Mouse (Mus musculus): ENCODE results near the gene Wdr1. TPM values are rescaled to one million over a fixed set of nuclear protein-coding genes. Genes with fewer than 3 reads are reported as not detected.

The Wdr1 gene
- polyA plus RNA-seq, 1 experiment from 2014 or later, result 252 TPM

DNA sequence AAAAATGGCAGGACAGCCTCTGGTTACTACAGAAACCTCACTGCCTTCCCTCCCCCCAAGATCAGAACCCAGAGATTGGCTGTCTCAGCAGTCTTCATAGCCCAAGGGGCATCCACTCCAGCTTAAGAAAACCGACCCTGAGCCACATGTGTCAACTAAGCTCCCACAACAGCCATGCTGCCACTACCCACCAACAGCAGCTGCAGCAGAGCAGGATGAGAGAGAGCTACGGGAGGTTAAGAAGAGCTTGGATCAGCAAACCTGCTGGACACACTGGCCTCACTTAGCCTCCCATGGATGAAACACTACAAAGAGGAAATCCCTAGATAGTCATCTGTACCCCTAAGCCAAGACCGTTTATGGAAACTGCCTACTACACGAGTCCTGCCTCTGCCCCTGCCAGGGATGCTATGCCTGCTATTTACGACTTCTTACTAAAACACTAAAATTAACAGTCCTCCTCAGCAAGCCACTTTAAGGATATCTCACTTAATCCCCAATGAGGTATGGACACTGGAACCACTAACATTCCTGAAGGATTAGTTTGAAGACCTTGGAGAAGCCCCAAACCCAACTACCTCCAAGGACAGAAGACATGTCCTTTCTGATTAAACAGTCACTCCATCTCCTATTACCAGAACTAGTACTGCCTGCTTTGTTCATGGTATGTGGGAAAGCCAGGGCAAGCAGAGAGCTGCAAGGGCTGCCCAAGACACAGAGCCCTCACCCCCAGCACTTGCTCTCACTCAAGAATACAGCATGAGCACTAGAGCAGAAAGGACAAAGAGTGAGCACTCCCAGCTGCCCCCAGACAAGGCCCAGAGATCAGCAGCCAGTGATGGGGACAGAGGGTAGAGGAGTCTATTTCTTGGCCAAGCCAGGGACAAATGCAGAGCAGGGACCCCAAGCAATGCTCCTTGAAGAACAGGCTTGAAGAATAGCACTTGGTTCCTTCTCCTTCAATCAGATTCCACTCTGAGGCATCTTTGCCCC lies 18.3 kb downstream of the Wdr1 start:
- peaks cover 38 to 70% of the 10 kb centered on the region in 2 experiments for H3K4me1 ChIP-seq (ENCODE audit: control insufficient read depth in 2 of 2, insufficient read depth in 2 of 2, low read length in 2 of 2)
- no peak for ATAC-seq (ENCODE audit: insufficient number of reproducible peaks, insufficient read depth, low FRiP score, low read depth)
- H3K9me3 ChIP-seq (ENCODE audit: control insufficient read depth, low read length), result no peaks in the 10 kb centered on the region
- 0 out of 4 replicates have a peak overlapping the region, but pooled peaks of 1 of the 2 experiments have one; percentile 14 for H3K27ac ChIP-seq (replicated peaks in 1 of 2; ENCODE audit: control insufficient read depth in 1 of 2, insufficient read depth in 1 of 2, low read depth in 2 of 2, low read length in 2 of 2)
- no peak overlapping the region for H3K4me2 ChIP-seq (ENCODE audit: low read length)
- 53% methylated on average over 5 of the region's 5 CpGs for WGBS
- no peaks in the 10 kb centered on the region for H3K27me3 ChIP-seq (ENCODE audit: control insufficient read depth, insufficient read depth, low read length)
- no peak overlapping the region for H3K4me3 ChIP-seq (ENCODE audit: control insufficient read depth in 1 of 2, insufficient read depth in 1 of 2, low read depth in 1 of 2, low read length in 2 of 2)
- H3K36me3 ChIP-seq (ENCODE audit: control insufficient read depth, insufficient read depth, low read length), result peaks cover 100% of the 10 kb centered on the region
- H3K9ac ChIP-seq (ENCODE audit: low read length), result no peak overlapping the region; the same call in 1 of the 2 replicates

DNA sequence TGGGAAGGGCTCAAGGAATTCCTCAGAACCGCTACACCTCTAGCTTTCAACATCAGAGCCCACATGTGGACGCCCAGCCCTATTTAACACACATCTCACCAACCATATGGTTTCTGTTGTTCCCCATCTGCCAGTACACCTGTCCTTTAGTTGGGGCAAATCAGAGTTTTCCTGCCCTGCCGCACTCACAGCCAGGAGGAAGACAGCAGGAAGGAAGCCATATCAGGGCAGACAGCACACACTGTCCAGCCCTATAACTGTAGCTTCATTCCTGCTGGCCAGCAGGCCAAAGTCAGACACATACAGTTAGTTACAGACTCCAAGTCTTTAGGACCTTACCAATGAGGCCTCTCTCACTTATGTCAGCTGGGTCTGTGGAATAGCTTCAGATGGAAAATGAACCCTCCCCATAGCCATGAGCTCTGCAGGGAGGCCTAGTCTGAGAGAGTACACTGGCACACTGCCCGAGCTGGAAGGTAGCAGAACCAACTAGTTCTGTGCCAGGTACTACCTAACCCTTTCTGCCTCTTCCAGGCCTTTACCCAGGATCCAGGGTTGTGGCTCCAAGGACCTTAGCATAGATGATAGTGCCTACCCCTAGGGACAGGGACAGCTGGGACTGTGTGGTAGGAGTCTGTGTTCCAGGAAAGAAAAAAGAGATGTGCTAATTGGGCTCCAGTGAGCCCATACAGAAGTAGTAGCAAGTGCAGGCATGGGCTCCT lies 19.4 kb downstream of the Wdr1 start:
- peaks cover 100% of the 10 kb centered on the region for H3K36me3 ChIP-seq (ENCODE audit: control insufficient read depth, insufficient read depth, low read length)
- no peak overlapping the region for H3K4me3 ChIP-seq (ENCODE audit: control insufficient read depth in 1 of 2, insufficient read depth in 1 of 2, low read depth in 1 of 2, low read length in 2 of 2)
- H3K4me1 ChIP-seq (ENCODE audit: control insufficient read depth in 2 of 2, insufficient read depth in 2 of 2, low read length in 2 of 2), result peaks cover 27 to 60% of the 10 kb centered on the region in 2 experiments
- H3K27ac ChIP-seq (replicated peaks in 1 of 2; ENCODE audit: control insufficient read depth in 1 of 2, insufficient read depth in 1 of 2, low read depth in 2 of 2, low read length in 2 of 2), result peak overlapping the region in 1 of 2 experiments; percentile 14; a peak in 1 of 4 replicates
- H3K9ac ChIP-seq (ENCODE audit: low read length), result no peak overlapping the region
- ATAC-seq (ENCODE audit: insufficient number of reproducible peaks, insufficient read depth, low FRiP score, low read depth), result no peak
- H3K9me3 ChIP-seq (ENCODE audit: control insufficient read depth, low read length), result no peaks in the 10 kb centered on the region
- no peak overlapping the region for H3K4me2 ChIP-seq (ENCODE audit: low read length)
- no peaks in the 10 kb centered on the region for H3K27me3 ChIP-seq (ENCODE audit: control insufficient read depth, insufficient read depth, low read length)
- WGBS, result 81% methylated on average over 4 of the region's 4 CpGs

DNA sequence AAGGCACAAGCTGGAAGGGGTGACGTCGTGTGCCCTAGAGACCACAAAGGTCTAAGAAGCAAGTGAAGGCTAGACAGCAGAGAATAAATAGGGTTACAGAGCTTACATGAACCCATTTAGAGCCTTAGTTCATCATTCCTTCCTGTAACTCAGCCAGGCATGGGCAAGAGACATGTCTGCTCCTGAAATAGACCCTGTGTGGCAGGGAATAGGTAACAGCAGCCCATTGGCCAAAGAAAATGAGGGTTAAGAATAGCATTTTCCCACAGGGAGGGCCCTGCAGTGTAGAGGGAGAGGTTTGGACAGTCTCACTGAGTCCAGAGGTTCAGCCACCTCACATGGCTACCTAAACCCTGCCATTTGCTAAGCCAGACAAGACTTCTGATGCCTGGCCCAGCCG lies 21.3 kb downstream of the Wdr1 start:
- Histone ChIP-seq H3K4me2 (ENCODE audit: low read length) (no peak overlapping the region), H3K36me3 (ENCODE audit: control insufficient read depth, insufficient read depth, low read length) (peaks cover 100% of the 10 kb centered on the region), H3K9me3 (ENCODE audit: control insufficient read depth, low read length) (no peaks in the 10 kb centered on the region), H3K9ac (ENCODE audit: low read length) (no peak overlapping the region), H3K4me1 (ENCODE audit: control insufficient read depth in 2 of 2, insufficient read depth in 2 of 2, low read length in 2 of 2) (peaks cover 9 to 40% of the 10 kb centered on the region in 2 experiments), H3K27me3 (ENCODE audit: control insufficient read depth, insufficient read depth, low read length) (no peaks in the 10 kb centered on the region), H3K4me3 (ENCODE audit: control insufficient read depth in 1 of 2, insufficient read depth in 1 of 2, low read depth in 1 of 2, low read length in 2 of 2) (no peak overlapping the region), H3K27ac (replicated peaks in 1 of 2; ENCODE audit: control insufficient read depth in 1 of 2, insufficient read depth in 1 of 2, low read depth in 2 of 2, low read length in 2 of 2) (peak overlapping the region; percentile 34 to 35; a peak in 3 of 4 replicates)
- 71% methylated on average over 3 of the region's 3 CpGs for WGBS
- ATAC-seq (ENCODE audit: insufficient number of reproducible peaks, insufficient read depth, low FRiP score, low read depth), result no peak; the same call in 1 of the 2 replicates

DNA sequence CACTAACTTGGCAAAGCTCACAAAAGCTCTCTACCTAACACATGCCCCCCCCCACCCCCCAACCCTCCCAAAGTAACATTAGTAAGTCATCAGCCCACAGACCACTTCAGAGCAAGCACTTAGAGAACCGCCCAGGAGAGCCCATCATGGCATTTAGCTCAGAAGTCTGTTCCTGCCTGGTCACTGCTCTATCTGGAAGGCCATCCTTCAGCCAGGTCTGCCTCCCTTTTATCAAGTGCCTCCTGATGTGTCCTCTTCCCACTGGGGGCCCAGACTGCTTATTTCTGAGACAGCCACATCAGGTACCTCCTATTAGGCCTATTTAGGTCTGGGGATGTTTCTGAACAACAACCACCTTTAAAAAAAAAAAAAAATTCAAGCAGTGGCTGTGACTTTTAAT lies 22.1 kb downstream of the Wdr1 start:
- Histone ChIP-seq H3K27ac (replicated peaks in 1 of 2; ENCODE audit: control insufficient read depth in 1 of 2, insufficient read depth in 1 of 2, low read depth in 2 of 2, low read length in 2 of 2) (no peak overlapping the region), H3K27me3 (ENCODE audit: control insufficient read depth, insufficient read depth, low read length) (no peaks in the 10 kb centered on the region), H3K9ac (ENCODE audit: low read length) (no peak overlapping the region), H3K36me3 (ENCODE audit: control insufficient read depth, insufficient read depth, low read length) (peaks cover 100% of the 10 kb centered on the region), H3K4me3 (ENCODE audit: control insufficient read depth in 1 of 2, insufficient read depth in 1 of 2, low read depth in 1 of 2, low read length in 2 of 2) (no peak overlapping the region), H3K9me3 (ENCODE audit: control insufficient read depth, low read length) (no peaks in the 10 kb centered on the region), H3K4me1 (ENCODE audit: control insufficient read depth in 2 of 2, insufficient read depth in 2 of 2, low read length in 2 of 2) (peaks cover 8 to 34% of the 10 kb centered on the region in 2 experiments), H3K4me2 (ENCODE audit: low read length) (no peak overlapping the region)
- no peak for ATAC-seq (ENCODE audit: insufficient number of reproducible peaks, insufficient read depth, low FRiP score, low read depth)
- 86% methylated on average over 1 of the region's 1 CpGs for WGBS

DNA sequence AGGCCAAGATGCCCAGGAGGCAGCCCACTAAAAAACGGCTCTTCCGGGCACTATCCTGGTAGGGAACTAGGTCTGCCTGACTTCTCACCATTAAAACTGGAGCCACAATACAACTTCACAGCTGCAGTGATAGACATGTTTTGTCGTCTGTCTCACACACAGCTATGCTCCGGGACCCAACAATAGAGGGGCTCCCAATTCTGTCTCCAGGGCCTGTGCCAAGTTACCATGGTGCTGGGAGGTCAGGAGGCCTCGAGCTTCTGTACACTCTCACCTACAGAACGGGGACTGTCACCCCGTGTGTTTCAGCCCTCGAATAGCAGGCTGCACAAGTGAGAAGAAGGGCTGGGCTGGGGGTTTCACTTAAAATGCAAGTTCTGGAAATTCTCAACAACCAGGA lies 24.5 kb downstream of the Wdr1 start:
- 86% methylated on average over 8 of the region's 8 CpGs for WGBS
- Histone ChIP-seq H3K4me3 (ENCODE audit: control insufficient read depth in 1 of 2, insufficient read depth in 1 of 2, low read depth in 1 of 2, low read length in 2 of 2) (no peak overlapping the region), H3K9me3 (ENCODE audit: control insufficient read depth, low read length) (no peaks in the 10 kb centered on the region), H3K36me3 (ENCODE audit: control insufficient read depth, insufficient read depth, low read length) (peaks cover 100% of the 10 kb centered on the region), H3K27me3 (ENCODE audit: control insufficient read depth, insufficient read depth, low read length) (no peaks in the 10 kb centered on the region), H3K4me1 (ENCODE audit: control insufficient read depth in 2 of 2, insufficient read depth in 2 of 2, low read length in 2 of 2) (peaks cover 6 to 14% of the 10 kb centered on the region in 2 experiments), H3K4me2 (ENCODE audit: low read length) (no peak overlapping the region), H3K27ac (replicated peaks in 1 of 2; ENCODE audit: control insufficient read depth in 1 of 2, insufficient read depth in 1 of 2, low read depth in 2 of 2, low read length in 2 of 2) (no peak overlapping the region), H3K9ac (ENCODE audit: low read length) (no peak overlapping the region)
- no peak for ATAC-seq (ENCODE audit: insufficient number of reproducible peaks, insufficient read depth, low FRiP score, low read depth)

DNA sequence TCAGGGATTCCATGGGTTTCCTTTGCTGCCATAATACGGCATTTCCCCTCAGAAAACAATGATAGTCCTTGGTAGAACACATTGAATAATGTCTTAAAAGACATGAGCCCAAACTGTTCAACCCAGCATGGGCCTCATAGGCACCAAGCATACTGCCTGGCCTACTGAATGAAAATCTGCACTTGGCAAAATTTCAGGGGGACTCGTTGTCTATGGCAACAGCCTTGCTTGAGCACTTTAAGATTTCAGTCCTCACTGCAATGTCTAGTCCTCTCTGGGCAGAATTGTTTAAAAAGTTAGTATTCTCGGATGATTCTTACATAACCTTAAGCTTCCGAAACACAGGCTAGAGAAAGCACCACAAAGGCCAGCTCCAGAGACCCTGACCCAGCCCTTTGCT lies 25.2 kb downstream of the Wdr1 start:
- Histone ChIP-seq H3K27me3 (ENCODE audit: control insufficient read depth, insufficient read depth, low read length) (no peaks in the 10 kb centered on the region), H3K27ac (replicated peaks in 1 of 2; ENCODE audit: control insufficient read depth in 1 of 2, insufficient read depth in 1 of 2, low read depth in 2 of 2, low read length in 2 of 2) (no peak overlapping the region), H3K9me3 (ENCODE audit: control insufficient read depth, low read length) (no peaks in the 10 kb centered on the region), H3K4me3 (ENCODE audit: control insufficient read depth in 1 of 2, insufficient read depth in 1 of 2, low read depth in 1 of 2, low read length in 2 of 2) (no peak overlapping the region), H3K4me1 (ENCODE audit: control insufficient read depth in 2 of 2, insufficient read depth in 2 of 2, low read length in 2 of 2) (peaks cover 6 to 10% of the 10 kb centered on the region in 2 experiments; a peak in 3 of 4 replicates), H3K36me3 (ENCODE audit: control insufficient read depth, insufficient read depth, low read length) (peaks cover 100% of the 10 kb centered on the region), H3K9ac (ENCODE audit: low read length) (no peak overlapping the region), H3K4me2 (ENCODE audit: low read length) (no peak overlapping the region)
- 86% methylated on average over 4 of the region's 4 CpGs for WGBS
- no peak for ATAC-seq (ENCODE audit: insufficient number of reproducible peaks, insufficient read depth, low FRiP score, low read depth)

DNA sequence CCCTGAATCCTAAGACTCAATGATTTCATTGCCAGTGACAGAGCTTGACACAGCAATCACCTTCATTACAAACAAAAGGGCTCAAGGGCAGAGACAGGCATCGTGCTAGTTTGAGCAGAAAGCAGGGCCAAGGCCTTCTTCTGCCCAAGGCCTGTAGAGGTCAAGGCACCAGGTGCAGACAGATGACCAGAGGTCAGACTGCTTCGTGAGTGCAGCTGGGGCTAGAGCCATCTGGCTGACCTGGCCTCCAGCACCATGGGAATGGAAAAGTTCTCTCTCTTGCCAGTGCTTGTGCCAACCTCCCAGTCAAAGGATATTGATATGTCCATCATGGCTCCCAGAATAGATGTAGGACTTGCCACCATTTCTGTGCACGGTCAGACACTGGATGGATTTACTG lies 26.2 kb downstream of the Wdr1 start:
- Histone ChIP-seq H3K27me3 (ENCODE audit: control insufficient read depth, insufficient read depth, low read length) (no peaks in the 10 kb centered on the region), H3K9me3 (ENCODE audit: control insufficient read depth, low read length) (no peaks in the 10 kb centered on the region), H3K9ac (ENCODE audit: low read length) (no peak overlapping the region), H3K4me2 (ENCODE audit: low read length) (no peak overlapping the region), H3K4me1 (ENCODE audit: control insufficient read depth in 2 of 2, insufficient read depth in 2 of 2, low read length in 2 of 2) (peaks cover 2 to 7% of the 10 kb centered on the region in 2 experiments; a peak in 3 of 4 replicates), H3K36me3 (ENCODE audit: control insufficient read depth, insufficient read depth, low read length) (peaks cover 100% of the 10 kb centered on the region), H3K4me3 (ENCODE audit: control insufficient read depth in 1 of 2, insufficient read depth in 1 of 2, low read depth in 1 of 2, low read length in 2 of 2) (no peak overlapping the region), H3K27ac (replicated peaks in 1 of 2; ENCODE audit: control insufficient read depth in 1 of 2, insufficient read depth in 1 of 2, low read depth in 2 of 2, low read length in 2 of 2) (no peak overlapping the region)
- ATAC-seq (ENCODE audit: insufficient number of reproducible peaks, insufficient read depth, low FRiP score, low read depth), result no peak
- 83% methylated on average over 3 of the region's 3 CpGs for WGBS

Data from heart, embryonic 14.5 days (tissue).